20 mouse cellular contexts compared by ENCODE assay signal in genomic region chr17:23533591-23534490, GRCm38 (mm10). TPM values are rescaled to one million over a fixed set of nuclear protein-coding genes. Genes with fewer than 3 reads are reported as not detected.
DNase-seq lines count a peak whose midpoint lies in the region; ATAC-seq and TF ChIP-seq lines count a peak whose summit lies in the region.
"Not testable (repeated sequence)": the region's sequence is repeated elsewhere in the genome, so short reads cannot be mapped to it uniquely, and the experiment has no call there.
"Had no signal": no experiment of that assay in that cellular context is flagged by ENCODE, and none has a peak within 500 bp of the region (broad histone marks: within the 10 kb centered on the region; RNA-seq: fewer than 3 reads in every experiment).

No protein-coding gene starts in this region.

- peak; percentile 64 for ATAC-seq in forebrain, embryonic 11.5 days (replicated peaks; ENCODE audit: low FRiP score)
- not testable (repeated sequence) for ATAC-seq in heart, embryonic 13.5 days (ENCODE audit: extremely low read depth, insufficient number of reproducible peaks, low FRiP score, low TSS enrichment)
- peak; percentile 82 for ATAC-seq in intestine, embryonic 16.5 days
- peak; percentile 77 for ATAC-seq in liver, embryonic 14.5 days (ENCODE audit: insufficient read depth)
- ATAC-seq in megakaryocyte-erythroid progenitor cell, adult 5-6 weeks (replicated peaks; ENCODE audit: low FRiP score, low TSS enrichment, poor library complexity, severe bottlenecking): peak; percentile 53

- dilution Hi-C loops in CH12.LX (cut with MboI; ENCODE audit: extremely low pct_ligation_motif_present, extremely low pct_unique_long_range_greater_than_20kb, low sequenced_read_pairs): not testable (repeated sequence)

- not testable (repeated sequence) for H3K27me3 ChIP-seq in CH12.LX (replicated peaks); intestine, embryonic 16.5 days (replicated peaks; ENCODE audit: control insufficient read depth, insufficient read depth, low read length); liver, embryonic 14.5 days (ENCODE audit: control insufficient read depth, insufficient read depth, low read length)
- H3K27me3 ChIP-seq in forebrain, embryonic 11.5 days (ENCODE audit: control insufficient read depth, insufficient read depth, low read length): peaks cover 19% of the 10 kb centered on the region; the same call in 1 of the 2 replicates
- peaks cover 38% of the 10 kb centered on the region for H3K27me3 ChIP-seq in heart, embryonic 13.5 days (replicated peaks)

- H3K79me2 ChIP-seq in CH12.LX (replicated peaks; ENCODE audit: control insufficient read depth, extremely low read depth, insufficient read depth, poor library complexity, severe bottlenecking): not testable (repeated sequence)

- in situ Hi-C loops in CH12.LX (cut with MboI; ENCODE audit: low pct_ligation_motif_present, low pct_unique_long_range_greater_than_20kb, low sequenced_read_pairs): not testable (repeated sequence)

- not testable (repeated sequence) for H3K36me3 ChIP-seq in CH12.LX (replicated peaks in 1 of 2; ENCODE audit: control insufficient read depth in 1 of 2, insufficient read depth in 1 of 2, low read length in 1 of 2); forebrain, embryonic 11.5 days (ENCODE audit: control insufficient read depth, insufficient read depth, low read length); heart, embryonic 13.5 days; intestine, embryonic 16.5 days (ENCODE audit: control insufficient read depth, insufficient read depth, low read length); liver, embryonic 14.5 days (replicated peaks; ENCODE audit: control insufficient read depth, insufficient read depth, low read depth)

- TF ChIP-seq RAD21 in CH12.LX (IDR thresholded peaks at IDR 0.05; ENCODE audit: low read depth, low read length): not testable (repeated sequence)

- H3K4me3 ChIP-seq in CH12.LX (replicated peaks in 1 of 3; ENCODE audit: low read depth in 2 of 3, low read length in 2 of 3, poor library complexity in 1 of 3): peak overlapping the region; percentile 30 to 51 (median 45)
- H3K4me3 ChIP-seq in bone marrow macrophage, adult 2 months (ENCODE audit: insufficient read depth, low read length): peak overlapping the region; percentile 44
- H3K4me3 ChIP-seq in forebrain, embryonic 11.5 days (ENCODE audit: low read depth, low read length); intestine, embryonic 16.5 days (ENCODE audit: low read length): not testable (repeated sequence)
- peak overlapping the region; percentile 23; the same call in 1 of the 2 replicates for H3K4me3 ChIP-seq in heart, embryonic 13.5 days
- peak overlapping the region; percentile 38 to 51 for H3K4me3 ChIP-seq in liver, embryonic 14.5 days (ENCODE audit: insufficient read depth in 1 of 2, low read depth in 2 of 2, low read length in 2 of 2)

- peak overlapping the region; percentile 50; the same call in 1 of the 2 replicates for H3K9ac ChIP-seq in CH12.LX (ENCODE audit: insufficient read depth, low read depth)
- H3K9ac ChIP-seq in forebrain, embryonic 11.5 days (ENCODE audit: low read length); heart, embryonic 13.5 days; intestine, embryonic 16.5 days (ENCODE audit: low read depth, low read length): not testable (repeated sequence)
- peak overlapping the region; percentile 15; the same call in 1 of the 2 replicates for H3K9ac ChIP-seq in liver, embryonic 14.5 days (replicated peaks)

- DNase-seq in CH12.LX (ENCODE audit: extremely low read depth): peak; percentile 71
- peak; percentile 51 for DNase-seq in forebrain, embryonic 11.5 days (ENCODE audit: low spot score)
- not testable (repeated sequence) for DNase-seq in liver, embryonic 14.5 days (ENCODE audit: low read depth in 3 of 3, low spot score in 3 of 3)

- peak overlapping the region; percentile 85 for H3K4me2 ChIP-seq in CH12.LX (ENCODE audit: insufficient read depth, low read depth, poor library complexity, severe bottlenecking)
- not testable (repeated sequence) for H3K4me2 ChIP-seq in forebrain, embryonic 11.5 days (ENCODE audit: low read depth, low read length, severe bottlenecking); intestine, embryonic 16.5 days (ENCODE audit: low read depth, low read length)
- H3K4me2 ChIP-seq in heart, embryonic 13.5 days: peak overlapping the region; percentile 56
- H3K4me2 ChIP-seq in liver, embryonic 14.5 days (ENCODE audit: low read depth): peak overlapping the region; percentile 58

- TF ChIP-seq POLR2A in CH12.LX (IDR thresholded peaks at IDR 0.05; ENCODE audit: low read depth, low read length); bone marrow macrophage, adult 2 months (IDR thresholded peaks at IDR 0.05; ENCODE audit: borderline replicate concordance, low read depth, low read length): not testable (repeated sequence)

- peaks cover 5 to 16% of the 10 kb centered on the region in 2 experiments for H3K4me1 ChIP-seq in CH12.LX (ENCODE audit: control insufficient read depth in 1 of 2, insufficient read depth in 2 of 2)
- peaks cover 14% of the 10 kb centered on the region for H3K4me1 ChIP-seq in bone marrow macrophage, adult 2 months (ENCODE audit: control insufficient read depth, insufficient read depth, low read length)
- H3K4me1 ChIP-seq in forebrain, embryonic 11.5 days (replicated peaks; ENCODE audit: control insufficient read depth, insufficient read depth, low read length); intestine, embryonic 16.5 days (ENCODE audit: control insufficient read depth, insufficient read depth, low read length): not testable (repeated sequence)
- H3K4me1 ChIP-seq in heart, embryonic 13.5 days: peaks cover 23% of the 10 kb centered on the region
- peaks cover 7 to 14% of the 10 kb centered on the region in 2 experiments; a peak in 3 of 4 replicates for H3K4me1 ChIP-seq in liver, embryonic 14.5 days (replicated peaks; ENCODE audit: control insufficient read depth in 2 of 2, insufficient read depth in 2 of 2, low read length in 1 of 2)

- not testable (repeated sequence) for TF ChIP-seq CTCF in CH12.LX (conservative IDR thresholded peaks at IDR 0.05 in 1 of 2, IDR thresholded peaks at IDR 0.05 in 1 of 2; ENCODE audit: low read depth in 2 of 2, low read length in 2 of 2); bone marrow macrophage, adult 2 months (IDR thresholded peaks at IDR 0.05; ENCODE audit: low read depth, low read length); liver, embryonic 14.5 days (IDR thresholded peaks at IDR 0.05; ENCODE audit: low read depth)

- H3K9me3 ChIP-seq in CH12.LX (replicated peaks; ENCODE audit: low read length); forebrain, embryonic 11.5 days (ENCODE audit: control insufficient read depth, low read length); heart, embryonic 13.5 days; intestine, embryonic 16.5 days (ENCODE audit: control insufficient read depth, low read length); liver, embryonic 14.5 days (ENCODE audit: control insufficient read depth, low read length): not testable (repeated sequence)

- H3K27ac ChIP-seq in CH12.LX (ENCODE audit: insufficient read depth, low read depth); bone marrow macrophage, adult 2 months (ENCODE audit: insufficient read depth, low read depth, low read length); forebrain, embryonic 11.5 days (ENCODE audit: low read depth, low read length); heart, embryonic 13.5 days (replicated peaks); intestine, embryonic 16.5 days (ENCODE audit: low read length); liver, embryonic 14.5 days: not testable (repeated sequence)

- TF ChIP-seq EP300 in CH12.LX (IDR thresholded peaks at IDR 0.05; ENCODE audit: low read length); liver, embryonic 14.5 days (IDR thresholded peaks at IDR 0.05; ENCODE audit: low read depth): not testable (repeated sequence)

- 8% methylated on average over 10 of the region's 23 CpGs for WGBS in forebrain, embryonic 11.5 days
- 8% methylated on average over 11 of the region's 23 CpGs for WGBS in heart, embryonic 13.5 days
- 11% methylated on average over 9 of the region's 23 CpGs for WGBS in intestine, embryonic 16.5 days
- WGBS in liver, embryonic 14.5 days (ENCODE audit: insufficient replicate concordance): 6% methylated on average over 9 of the region's 23 CpGs

RNA-seq across cellular contexts. Expression of gene Zfp213, which starts 30.2 kb away (rescaled TPM):
- 10.9 and 11.4 TPM in 2 replicates for total RNA-seq in CH12.LX (2012; rRNA removed)
- total RNA-seq in CH12.LX (2014; rRNA removed): 8.5 and 9.4 TPM in 2 replicates
- 7.1 and 8.0 TPM in 2 replicates for polyA plus RNA-seq in CH12.LX (2012; ENCODE audit: insufficient read length, low read depth)
- polyA plus RNA-seq in bone marrow macrophage, adult 2 months (2012; ENCODE audit: insufficient read depth, insufficient read length, missing spikeins): 2.6 and 4.1 TPM in 2 replicates
- polyA plus RNA-seq in forebrain, embryonic 11.5 days (2014; fragmentation: Nextera tagmentation; extraction: Ambion mirVana): 28.1 and 29.9 TPM in 2 replicates
- polyA plus RNA-seq in heart, embryonic 13.5 days (2015; fragmentation: Nextera tagmentation; extraction: Ambion mirVana): 12.7 and 13.3 TPM in 2 replicates
- polyA plus RNA-seq in intestine, embryonic 16.5 days (2015; fragmentation: Nextera tagmentation; extraction: Ambion mirVana): 16.0 and 16.8 TPM in 2 replicates
- 3.7 and 4.1 TPM in 2 replicates for polyA plus RNA-seq in liver, embryonic 14.5 days (2012; rRNA removed)
- 4.1 and 4.8 TPM in 2 replicates for polyA plus RNA-seq in liver, embryonic 14.5 days (2014; fragmentation: Nextera tagmentation; extraction: Ambion mirVana)
- 7.4 and 7.8 TPM in 2 replicates for total RNA-seq in megakaryocyte-erythroid progenitor cell, adult 5-6 weeks (2014; fragmentation: Nextera tagmentation)
- 4.9 and 7.5 TPM in 2 replicates for total RNA-seq in megakaryocyte-erythroid progenitor cell, adult 5-6 weeks (2017)

RNA-seq across cellular contexts. Expression of gene Vmn2r117, which starts 54.3 kb away (rescaled TPM):
- total RNA-seq in CH12.LX (2012; rRNA removed) (not detected in 2 replicates), CH12.LX (2014; rRNA removed) (not detected in 2 replicates)
- not detected in 2 replicates for polyA plus RNA-seq in CH12.LX (2012; ENCODE audit: insufficient read length, low read depth)
- polyA plus RNA-seq in bone marrow macrophage, adult 2 months (2012; ENCODE audit: insufficient read depth, insufficient read length, missing spikeins): not detected in 2 replicates
- polyA plus RNA-seq in forebrain, embryonic 11.5 days (2014; fragmentation: Nextera tagmentation; extraction: Ambion mirVana): not detected in 2 replicates
- polyA plus RNA-seq in heart, embryonic 13.5 days (2015; fragmentation: Nextera tagmentation; extraction: Ambion mirVana): not detected in 2 replicates
- polyA plus RNA-seq in intestine, embryonic 16.5 days (2015; fragmentation: Nextera tagmentation; extraction: Ambion mirVana): not detected in 2 replicates
- polyA plus RNA-seq in liver, embryonic 14.5 days (2012; rRNA removed): not detected in 2 replicates
- not detected in 2 replicates for polyA plus RNA-seq in liver, embryonic 14.5 days (2014; fragmentation: Nextera tagmentation; extraction: Ambion mirVana)
- total RNA-seq in megakaryocyte-erythroid progenitor cell, adult 5-6 weeks (2014; fragmentation: Nextera tagmentation): not detected in 2 replicates
- not detected in 2 replicates for total RNA-seq in megakaryocyte-erythroid progenitor cell, adult 5-6 weeks (2017)
- total RNA-seq: heart, adult 18-20 months; heart, postnatal 4 days; layer of hippocampus, adult 2 months; left cerebral cortex, adult 18-20 months had no signal
- polyA plus RNA-seq: C2C12; embryonic facial prominence, embryonic 13.5 days; forebrain, embryonic 14.5 days; inflammation-experienced regulatory T-cells, adult 6 months; kidney, postnatal 0 days; limb, embryonic 10.5 days; midbrain, embryonic 14.5 days; Patski; spleen, adult 2 months had no signal
